Comparison of ENCODE assay signal across 1 mouse cellular context in genomic region chr15:100388886-100389285, GRCm38 (mm10).
TF ChIP-seq lines count a peak whose summit lies in the region.

No protein-coding gene starts in this region.

TF ChIP-seq in MEL, 35 proteins besides CTCF, POLR2A, EP300 and RAD21:
- TF ChIP-seq ZC3H11A (IDR thresholded peaks at IDR 0.05; ENCODE audit: low read depth, low read length) (no peak), ZMIZ1 (IDR thresholded peaks at IDR 0.05; ENCODE audit: low read depth, low read length) (0 out of 2 replicates have a peak, but pooled peaks have one; percentile 44)
TF ChIP-seq in MEL: peak in this region for 1.
